ENCODE assay signal across 12 mouse cellular contexts in the genomic region with DNA sequence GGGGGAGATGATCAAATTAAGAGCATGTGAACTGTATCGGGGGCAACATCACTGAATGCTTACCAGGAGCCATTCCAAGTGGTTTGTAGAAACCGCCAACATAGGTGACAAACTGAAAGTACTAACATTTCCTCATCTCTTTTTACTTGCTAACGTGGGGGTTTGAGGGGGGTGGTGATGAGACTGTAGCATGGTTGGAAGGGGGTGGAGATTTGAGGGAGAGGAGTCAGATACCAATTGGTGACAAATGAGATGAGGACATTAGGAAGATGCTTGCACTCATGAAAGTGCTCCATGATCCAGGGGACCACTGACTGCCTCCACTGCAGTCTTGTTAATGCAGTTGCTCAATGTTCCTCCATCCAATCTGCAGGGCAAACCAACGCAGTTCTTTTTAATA. TPM values are rescaled to one million over a fixed set of nuclear protein-coding genes. Genes with fewer than 3 reads are reported as not detected.
DNase-seq lines count a peak whose midpoint lies in the region; ATAC-seq and TF ChIP-seq lines count a peak whose summit lies in the region.
"Had no signal": no experiment of that assay in that cellular context is flagged by ENCODE, and none has a peak within 500 bp of the region (broad histone marks: within the 10 kb centered on the region; RNA-seq: fewer than 3 reads in every experiment).

No protein-coding gene starts in this region.

- H3K27me3 ChIP-seq in forebrain, embryonic 10.5 days (ENCODE audit: poor library complexity, severe bottlenecking): peaks cover 61% of the 10 kb centered on the region
- peaks cover 8% of the 10 kb centered on the region; the same call in 1 of the 2 replicates for H3K27me3 ChIP-seq in hindbrain, embryonic 13.5 days
- H3K27me3 ChIP-seq in neural tube, embryonic 13.5 days: peaks cover 6% of the 10 kb centered on the region

- H3K27ac ChIP-seq in forebrain, embryonic 10.5 days: no peak overlapping the region
- no peak overlapping the region for H3K27ac ChIP-seq in hindbrain, embryonic 13.5 days
- no peak overlapping the region for H3K27ac ChIP-seq in neural tube, embryonic 13.5 days (replicated peaks)
- no peak overlapping the region for H3K27ac ChIP-seq in gastrocnemius, adult 2 months
- H3K27ac ChIP-seq: liver, embryonic 15.5 days had no signal

- 20% methylated on average over 4 of the region's 4 CpGs for WGBS in forebrain, embryonic 10.5 days
- 20% methylated on average over 4 of the region's 4 CpGs for WGBS in hindbrain, embryonic 13.5 days
- 13% methylated on average over 4 of the region's 4 CpGs for WGBS in neural tube, embryonic 13.5 days

- peak overlapping the region; percentile 69 for H3K4me2 ChIP-seq in hindbrain, embryonic 13.5 days
- H3K4me2 ChIP-seq in neural tube, embryonic 13.5 days: peak overlapping the region; percentile 70

- H3K36me3 ChIP-seq in forebrain, embryonic 10.5 days (replicated peaks): no peaks in the 10 kb centered on the region
- H3K36me3 ChIP-seq in hindbrain, embryonic 13.5 days: no peaks in the 10 kb centered on the region
- no peaks in the 10 kb centered on the region for H3K36me3 ChIP-seq in neural tube, embryonic 13.5 days
- H3K36me3 ChIP-seq: liver, embryonic 15.5 days had no signal

- H3K9ac ChIP-seq in hindbrain, embryonic 13.5 days: peak overlapping the region; percentile 60
- peak overlapping the region; percentile 77 for H3K9ac ChIP-seq in neural tube, embryonic 13.5 days
- H3K9ac ChIP-seq: liver, embryonic 15.5 days had no signal

- no peak for ATAC-seq in hindbrain, embryonic 13.5 days (ENCODE audit: low FRiP score)
- ATAC-seq in neural tube, embryonic 13.5 days (ENCODE audit: low read depth): no peak

- intact Hi-C loops in gastrocnemius, adult 2 months (cut with DNase I): no loop called here

- peaks cover 15% of the 10 kb centered on the region for H3K4me1 ChIP-seq in forebrain, embryonic 10.5 days
- peaks cover 21% of the 10 kb centered on the region for H3K4me1 ChIP-seq in hindbrain, embryonic 13.5 days (replicated peaks)
- peaks cover 16% of the 10 kb centered on the region for H3K4me1 ChIP-seq in neural tube, embryonic 13.5 days (replicated peaks)
- H3K4me1 ChIP-seq: liver, embryonic 15.5 days had no signal

- TF ChIP-seq CTCF in gastrocnemius, adult 2 months (IDR thresholded peaks at IDR 0.05): no peak

- no peaks in the 10 kb centered on the region for H3K9me3 ChIP-seq in forebrain, embryonic 10.5 days
- H3K9me3 ChIP-seq in hindbrain, embryonic 13.5 days: no peaks in the 10 kb centered on the region
- H3K9me3 ChIP-seq in neural tube, embryonic 13.5 days: no peaks in the 10 kb centered on the region
- H3K9me3 ChIP-seq: liver, embryonic 15.5 days had no signal

- DNase-seq in layer of hippocampus, adult 9-11 months: peak; percentile 27
- DNase-seq in layer of hippocampus, postnatal 36 days: no peak
- DNase-seq in forebrain, embryonic 10.5 days (ENCODE audit: extremely low spot score, low spot score): no peak
- DNase-seq in spleen, postnatal 10 days (ENCODE audit: low spot score in 2 of 2): no peak
- no peak for DNase-seq in gastrocnemius, adult 2 months
- DNase-seq in lung, postnatal 25 days (ENCODE audit: low spot score): no peak
- DNase-seq: adrenal gland, postnatal 14 days; gastrocnemius, postnatal 25 days had no signal

- H3K4me3 ChIP-seq in forebrain, embryonic 10.5 days: peak overlapping the region; percentile 67
- H3K4me3 ChIP-seq in hindbrain, embryonic 13.5 days: peak overlapping the region; percentile 64
- H3K4me3 ChIP-seq in neural tube, embryonic 13.5 days: peak overlapping the region; percentile 66
- H3K4me3 ChIP-seq in gastrocnemius, adult 2 months: no peak overlapping the region

RNA-seq across cellular contexts. Expression of a gene that starts 0.6 kb away (rescaled TPM):
- 10 to 100 TPM; 87.8 to 93.5 TPM for total RNA-seq in layer of hippocampus, postnatal 36 days (2021)
- 0.18 and 0.27 TPM in 2 replicates for polyA plus RNA-seq in forebrain, embryonic 10.5 days (2016; fragmentation: Nextera tagmentation; extraction: Ambion mirVana)
- 15.2 and 16.9 TPM in 2 replicates for polyA plus RNA-seq in hindbrain, embryonic 13.5 days (2015; fragmentation: Nextera tagmentation; extraction: Ambion mirVana)
- polyA plus RNA-seq in neural tube, embryonic 13.5 days (2015; fragmentation: Nextera tagmentation; extraction: Ambion mirVana): 15.5 and 15.7 TPM in 2 replicates
- total RNA-seq in gastrocnemius, adult 2 months (2021): not detected
- total RNA-seq: adrenal gland, postnatal 14 days; MEL had no signal

Comparison
In these comparisons a context has a peak if more than half of its experiments do, and no peak if none do; other contexts are left out.
1. RNA of a gene that starts 0.6 kb away (polyA plus RNA-seq): 15.5 to 15.7 TPM in neural tube, embryonic 13.5 days and 15.2 to 16.9 TPM in hindbrain, embryonic 13.5 days; 0.18 to 0.27 TPM in forebrain, embryonic 10.5 days; every median in the first group is over 10 times any median in the second.